Mouse (Mus musculus): ENCODE measurements around the gene Man2a2. TPM values are rescaled to one million over a fixed set of nuclear protein-coding genes. Genes with fewer than 3 reads are reported as not detected.

Gene Man2a2
- total and polyA plus RNA-seq, 2 experiments from 2014 or later: 7.7 to 55.2 TPM

- no peak overlapping the region for H3K9ac ChIP-seq (replicated peaks; ENCODE audit: low read depth, low read length)
- ATAC-seq (ENCODE audit: insufficient read depth, low read depth) (no peak), DNase-seq (ENCODE audit: low spot score) (peak; percentile 66)
- TF ChIP-seq CTCF (IDR thresholded peaks at IDR 0.05; ENCODE audit: low read depth): no peak
- 0 out of 2 replicates have a peak, but pooled peaks have one; percentile 27 for TF ChIP-seq EP300 (IDR thresholded peaks at IDR 0.05; ENCODE audit: low read depth)
- H3K9me3 ChIP-seq (replicated peaks; ENCODE audit: control insufficient read depth, low read length): no peaks in the 10 kb centered on the region
- peak overlapping the region; percentile 94 for H3K4me2 ChIP-seq (ENCODE audit: low read depth, low read length)
- peak overlapping the region; percentile 98 for H3K27ac ChIP-seq (ENCODE audit: low read depth)
- peaks cover 26% of the 10 kb centered on the region; the same call in 1 of the 2 replicates for H3K4me1 ChIP-seq (ENCODE audit: control insufficient read depth, insufficient read depth)
- no peaks in the 10 kb centered on the region for H3K27me3 ChIP-seq (ENCODE audit: control insufficient read depth, insufficient read depth, low read length)
- 16% methylated on average over 9 of the region's 9 CpGs for WGBS
- peak overlapping the region; percentile 88 for H3K4me3 ChIP-seq (ENCODE audit: low read depth, low read length)
- 0 out of 2 replicates have a peak, but pooled peaks cover 1% of the 10 kb centered on the region for H3K36me3 ChIP-seq (replicated peaks; ENCODE audit: control insufficient read depth, insufficient read depth, low read length)
These were observed 32.4 kb upstream of the Man2a2 start for GRCm38 (mm10) chr7:80403551-80403950.

- TF ChIP-seq CTCF (IDR thresholded peaks at IDR 0.05; ENCODE audit: low read depth) (no peak), EP300 (IDR thresholded peaks at IDR 0.05; ENCODE audit: low read depth) (no peak)
- peak; percentile 73 for ATAC-seq (ENCODE audit: insufficient read depth, low read depth)
- under 1% methylated on average over 36 of the region's 92 CpGs for WGBS
These were observed 31.6 kb upstream of the Man2a2 start for GRCm38 (mm10) chr7:80402651-80403321.

GRCm38 (mm10) chr7:80401860-80402641 is 30.9 kb upstream of the Man2a2 start:
- peak overlapping the region; percentile 88 for H3K4me3 ChIP-seq (ENCODE audit: low read depth, low read length)
- peak; percentile 66 for ATAC-seq (ENCODE audit: insufficient read depth, low read depth)
- H3K4me1 ChIP-seq (ENCODE audit: control insufficient read depth, insufficient read depth): peaks cover 26% of the 10 kb centered on the region; the same call in 1 of the 2 replicates
- peaks cover 16% of the 10 kb centered on the region for H3K36me3 ChIP-seq (replicated peaks; ENCODE audit: control insufficient read depth, insufficient read depth, low read length)
- no peaks in the 10 kb centered on the region for H3K27me3 ChIP-seq (ENCODE audit: control insufficient read depth, insufficient read depth, low read length)
- peak; percentile 36 for DNase-seq (ENCODE audit: low spot score)
- WGBS: 1% methylated on average over 66 of the region's 102 CpGs
- peak overlapping the region; percentile 98 for H3K27ac ChIP-seq (ENCODE audit: low read depth)
- no peaks in the 10 kb centered on the region for H3K9me3 ChIP-seq (replicated peaks; ENCODE audit: control insufficient read depth, low read length)
- peak overlapping the region; percentile 94 for H3K4me2 ChIP-seq (ENCODE audit: low read depth, low read length)
- peak overlapping the region; percentile 99 for H3K9ac ChIP-seq (replicated peaks; ENCODE audit: low read depth, low read length)
- TF ChIP-seq EP300 (IDR thresholded peaks at IDR 0.05; ENCODE audit: low read depth) (no peak), CTCF (IDR thresholded peaks at IDR 0.05; ENCODE audit: low read depth) (no peak)

More at GRCm38 (mm10) chr7:80402651-80403321, 31.6 kb upstream of the Man2a2 start:
- Histone ChIP-seq H3K9me3 (replicated peaks; ENCODE audit: control insufficient read depth, low read length) (no peaks in the 10 kb centered on the region), H3K4me3 (ENCODE audit: low read depth, low read length) (peak overlapping the region; percentile 88), H3K36me3 (replicated peaks; ENCODE audit: control insufficient read depth, insufficient read depth, low read length) (peaks cover 9% of the 10 kb centered on the region), H3K27ac (ENCODE audit: low read depth) (peak overlapping the region; percentile 98), H3K27me3 (ENCODE audit: control insufficient read depth, insufficient read depth, low read length) (no peaks in the 10 kb centered on the region), H3K9ac (replicated peaks; ENCODE audit: low read depth, low read length) (peak overlapping the region; percentile 99), H3K4me2 (ENCODE audit: low read depth, low read length) (peak overlapping the region; percentile 94), H3K4me1 (ENCODE audit: control insufficient read depth, insufficient read depth) (peaks cover 26% of the 10 kb centered on the region; the same call in 1 of the 2 replicates)
- DNase-seq (ENCODE audit: low spot score): peak; percentile 55

GRCm38 (mm10) chr7:80401041-80401859 is 30.1 kb upstream of the Man2a2 start:
- ATAC-seq (ENCODE audit: insufficient read depth, low read depth): no peak
- 21% methylated on average over 5 of the region's 5 CpGs for WGBS
- peak overlapping the region; percentile 94 for H3K4me2 ChIP-seq (ENCODE audit: low read depth, low read length)
- no peak for DNase-seq (ENCODE audit: low spot score)
- peaks cover 26% of the 10 kb centered on the region; the same call in 1 of the 2 replicates for H3K4me1 ChIP-seq (ENCODE audit: control insufficient read depth, insufficient read depth)
- no peaks in the 10 kb centered on the region for H3K9me3 ChIP-seq (replicated peaks; ENCODE audit: control insufficient read depth, low read length)
- H3K9ac ChIP-seq (replicated peaks; ENCODE audit: low read depth, low read length): peak overlapping the region; percentile 99
- TF ChIP-seq EP300 (IDR thresholded peaks at IDR 0.05; ENCODE audit: low read depth): no peak
- no peak for TF ChIP-seq CTCF (IDR thresholded peaks at IDR 0.05; ENCODE audit: low read depth)
- H3K27ac ChIP-seq (ENCODE audit: low read depth): peak overlapping the region; percentile 98
- peak overlapping the region; percentile 88 for H3K4me3 ChIP-seq (ENCODE audit: low read depth, low read length)
- H3K36me3 ChIP-seq (replicated peaks; ENCODE audit: control insufficient read depth, insufficient read depth, low read length): peaks cover 24% of the 10 kb centered on the region
- H3K27me3 ChIP-seq (ENCODE audit: control insufficient read depth, insufficient read depth, low read length): no peaks in the 10 kb centered on the region

GRCm38 (mm10) chr7:80400571-80400970 is 29.4 kb upstream of the Man2a2 start:
- H3K9ac ChIP-seq (replicated peaks; ENCODE audit: low read depth, low read length): no peak overlapping the region
- peaks cover 29% of the 10 kb centered on the region for H3K36me3 ChIP-seq (replicated peaks; ENCODE audit: control insufficient read depth, insufficient read depth, low read length)
- DNase-seq (ENCODE audit: low spot score) (no peak), ATAC-seq (ENCODE audit: insufficient read depth, low read depth) (no peak)
- no peaks in the 10 kb centered on the region for H3K9me3 ChIP-seq (replicated peaks; ENCODE audit: control insufficient read depth, low read length)
- WGBS: 58% methylated on average over 6 of the region's 6 CpGs
- no peaks in the 10 kb centered on the region for H3K27me3 ChIP-seq (ENCODE audit: control insufficient read depth, insufficient read depth, low read length)
- H3K27ac ChIP-seq (ENCODE audit: low read depth): peak overlapping the region; percentile 98; the same call in 1 of the 2 replicates
- TF ChIP-seq CTCF (IDR thresholded peaks at IDR 0.05; ENCODE audit: low read depth) (no peak), EP300 (IDR thresholded peaks at IDR 0.05; ENCODE audit: low read depth) (no peak)
- H3K4me1 ChIP-seq (ENCODE audit: control insufficient read depth, insufficient read depth): peaks cover 26% of the 10 kb centered on the region; the same call in 1 of the 2 replicates
- H3K4me3 ChIP-seq (ENCODE audit: low read depth, low read length): peak overlapping the region; percentile 88; the same call in 1 of the 2 replicates
- H3K4me2 ChIP-seq (ENCODE audit: low read depth, low read length): peak overlapping the region; percentile 94

Measured in heart, postnatal 0 days (tissue).